Mouse (Mus musculus) heart, embryonic 12.5 days (tissue): ENCODE results near the gene Prim1. TPM values are rescaled to one million over a fixed set of nuclear protein-coding genes. Genes with fewer than 3 reads are reported as not detected.
"Not testable (repeated sequence)": the region's sequence is repeated elsewhere in the genome, so short reads cannot be mapped to it uniquely, and the experiment has no call there.

Experiments
- ATAC-seq: fragments of 200-750 bp; cut with Nextera tagmentation; 2 replicates; pipeline ENCODE4 v1.8.0; 2017; ENCODE audit warnings: moderate TSS enrichment, moderate library complexity; ENCODE audit not compliant: insufficient number of reproducible peaks, low FRiP score
- H3K27ac ChIP-seq: fragments of 300-500 bp; sonication (generic); 2 replicates; pipeline ENCODE4 v1.5.1; 2016; ENCODE audit warnings: mild to moderate bottlenecking, moderate library complexity; ENCODE audit not compliant: poor library complexity, severe bottlenecking
- H3K27me3 ChIP-seq: fragments of 300-500 bp; sonication (generic); replicated peaks from 2 replicates; pipeline ENCODE4 v1.6.1; 2016; ENCODE audit warnings: mild to moderate bottlenecking, moderate library complexity
- H3K36me3 ChIP-seq: fragments of 300-500 bp; sonication (generic); 2 replicates; pipeline ENCODE4 v1.6.1; 2016; ENCODE audit warnings: mild to moderate bottlenecking, moderate library complexity
- H3K4me1 ChIP-seq: fragments of 300-500 bp; sonication (generic); replicated peaks from 2 replicates; pipeline ENCODE4 v1.6.1; 2016; ENCODE audit warnings: mild to moderate bottlenecking
- H3K4me2 ChIP-seq: fragments of 300-500 bp; sonication (generic); 2 replicates; pipeline ENCODE4 v1.6.1; 2016; ENCODE audit warnings: mild to moderate bottlenecking, moderate library complexity
- H3K4me3 ChIP-seq: fragments of 300-500 bp; sonication (generic); 2 replicates; pipeline ENCODE4 v1.5.1; 2016; ENCODE audit warnings: mild to moderate bottlenecking
- H3K9ac ChIP-seq: fragments of 300-500 bp; sonication (generic); 2 replicates; pipeline ENCODE4 v1.6.1; 2016; ENCODE audit warnings: mild to moderate bottlenecking, moderate library complexity
- H3K9me3 ChIP-seq: fragments of 300-500 bp; sonication (generic); replicated peaks from 2 replicates; pipeline ENCODE4 v1.6.1; 2016; ENCODE audit warnings: mild to moderate bottlenecking, moderate library complexity
- WGBS: fragments of 180-500 bp; shearing (Covaris S2); methylation state at CpG from one replicate; pipeline ENCODE4 v1.1.7; 2016; 5-methylcytosine and 5-hydroxymethylcytosine counted together
- polyA plus RNA-seq: library from polyadenylated mRNA; unstranded; fragments of >200 nt; fragmentation: Nextera tagmentation; extraction: Ambion mirVana; gene quantifications from 2 replicates; pipeline ENCODE4 v1.2.1, GENCODE M21; 2016

The Prim1 gene
- polyA plus RNA-seq, 1 experiment from 2014 or later, result 50.6 TPM

DNA sequence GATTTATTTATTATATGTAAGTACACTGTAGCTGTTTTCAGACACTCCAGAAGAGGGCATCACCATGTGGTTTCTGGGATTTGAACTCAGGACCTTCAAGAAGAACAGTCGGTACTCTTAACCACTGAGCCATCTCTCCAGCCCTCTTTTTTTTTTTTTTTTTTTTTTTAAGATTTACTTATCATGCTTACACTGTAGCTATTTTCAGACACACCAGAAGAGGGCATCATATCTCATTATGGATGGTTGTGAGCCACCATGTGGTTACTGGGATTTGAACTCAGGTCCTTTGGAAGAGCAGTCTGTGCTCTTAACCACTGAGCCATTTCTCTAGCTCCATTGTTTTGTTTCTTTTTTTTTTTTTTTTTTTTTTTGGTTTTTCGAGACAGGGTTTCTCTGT is 37.2 kb downstream of the Prim1 start:
- H3K36me3 ChIP-seq, result peaks cover 43% of the 10 kb centered on the region
- 95% methylated on average over 1 of the region's 2 CpGs for WGBS
- ATAC-seq, H3K9ac ChIP-seq, H3K27me3 ChIP-seq, H3K4me1 ChIP-seq, H3K9me3 ChIP-seq, H3K27ac ChIP-seq, H3K4me2 ChIP-seq, H3K4me3 ChIP-seq: not testable (repeated sequence)

- 91% methylated on average over 8 of the region's 8 CpGs for WGBS
- H3K36me3 ChIP-seq, result peaks cover 35% of the 10 kb centered on the region
- H3K4me2 ChIP-seq, result no peak overlapping the region
- no peak overlapping the region for H3K27ac ChIP-seq
- no peaks in the 10 kb centered on the region for H3K9me3 ChIP-seq
- ATAC-seq, result no peak
- no peak overlapping the region for H3K4me3 ChIP-seq
- H3K4me1 ChIP-seq, result peaks cover 11% of the 10 kb centered on the region
- no peaks in the 10 kb centered on the region for H3K27me3 ChIP-seq
- H3K9ac ChIP-seq, result no peak overlapping the region
Observed at GRCm38 (mm10) chr10:128053001-128053400, 38.0 kb downstream of the Prim1 start.

GRCm38 (mm10) chr10:128058184-128058583 is 43.2 kb downstream of the Prim1 start:
- peak overlapping the region; percentile 95 for H3K4me3 ChIP-seq
- peaks cover 29% of the 10 kb centered on the region for H3K4me1 ChIP-seq
- peak overlapping the region; percentile 78 for H3K4me2 ChIP-seq
- ATAC-seq, result no peak
- H3K27me3 ChIP-seq, result no peaks in the 10 kb centered on the region
- H3K27ac ChIP-seq, result peak overlapping the region; percentile 99
- H3K36me3 ChIP-seq, result peaks cover 12% of the 10 kb centered on the region; the same call in 1 of the 2 replicates
- under 1% methylated on average over 18 of the region's 18 CpGs for WGBS
- no peaks in the 10 kb centered on the region for H3K9me3 ChIP-seq
- H3K9ac ChIP-seq, result peak overlapping the region; percentile 95

DNA sequence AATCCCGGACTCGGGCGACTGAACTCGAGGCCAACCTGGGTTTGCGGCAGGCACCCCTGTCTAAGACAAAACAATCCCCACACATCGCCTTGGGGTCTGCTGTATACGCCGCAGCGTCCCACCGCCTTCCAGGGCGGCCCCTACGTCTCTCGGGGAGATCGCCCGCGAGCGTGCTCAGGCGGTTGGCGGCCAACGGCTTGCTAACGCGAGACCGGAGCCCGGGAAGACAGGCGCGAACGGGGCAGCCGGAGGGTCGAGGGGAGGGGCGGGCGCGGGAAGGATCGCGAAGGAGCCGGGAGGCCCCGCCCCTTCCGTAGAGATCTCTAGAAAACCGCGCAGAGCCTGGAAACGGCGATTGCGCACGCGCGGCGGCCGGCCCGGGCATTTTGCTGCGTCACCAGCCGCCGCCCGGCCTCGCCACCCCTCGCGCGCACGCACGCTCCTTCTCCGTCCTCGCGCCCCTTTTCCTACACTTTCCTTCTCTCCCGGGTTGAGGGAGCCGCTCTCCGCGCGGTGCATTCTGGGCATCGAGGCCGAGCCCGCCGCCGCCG is 43.7 kb downstream of the Prim1 start, which contains the start of gene Ptges3:
Gene Ptges3 (plus strand): TSS at position 354 of the 551 bp plus-strand sequence.
- H3K27me3 ChIP-seq, result no peaks in the 10 kb centered on the region
- H3K27ac ChIP-seq, result peak within 1 kb of the TSS; percentile 99
- under 1% methylated on average over 66 of the region's 72 CpGs for WGBS
- H3K4me3 ChIP-seq, result peak within 1 kb of the TSS; percentile 95
- peaks cover 31% of the 10 kb centered on the region for H3K4me1 ChIP-seq
- H3K9ac ChIP-seq, result peak within 1 kb of the TSS; percentile 97
- peak; percentile 92 for ATAC-seq
- no peaks in the 10 kb centered on the region for H3K9me3 ChIP-seq
- peak within 1 kb of the TSS; percentile 78 for H3K4me2 ChIP-seq
- H3K36me3 ChIP-seq, result peaks cover 15% of the 10 kb centered on the region

DNA sequence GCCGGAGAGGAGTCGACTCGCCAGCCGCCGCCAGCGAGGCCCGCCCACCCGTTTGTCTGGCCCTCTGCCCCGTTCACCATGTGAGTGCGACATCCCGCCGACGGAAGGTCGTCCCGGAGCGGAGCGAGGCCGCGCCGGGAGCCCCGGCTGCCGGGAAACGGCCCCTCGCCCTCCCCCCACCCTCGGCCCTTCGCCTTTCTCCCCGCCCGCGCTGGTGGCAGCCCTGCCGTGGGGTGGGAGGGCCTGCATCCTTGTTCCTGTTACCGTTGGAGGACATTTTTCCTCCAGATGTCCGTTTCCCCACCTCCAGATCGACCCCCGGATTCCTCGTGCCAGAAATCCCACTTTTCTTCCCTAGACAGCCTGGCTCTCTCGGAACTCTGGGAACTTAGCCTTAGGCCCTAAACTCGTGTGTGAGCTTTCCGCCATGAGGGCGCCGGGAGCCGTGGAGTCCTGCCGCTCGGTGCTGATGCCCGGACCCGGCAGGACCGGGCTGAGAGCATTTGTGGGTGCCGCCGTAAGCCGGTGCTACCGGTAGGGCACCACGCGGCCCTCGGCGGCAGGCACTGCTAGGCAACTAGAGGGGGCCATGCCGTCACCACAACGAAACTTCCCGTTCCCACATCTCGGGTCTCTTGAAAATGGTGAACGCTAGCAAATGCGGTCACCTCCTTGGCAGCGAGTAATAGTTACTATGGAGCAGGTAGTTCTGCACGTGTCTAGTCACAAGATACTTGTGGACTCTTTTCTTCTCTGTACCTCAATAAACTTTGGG is 44.4 kb downstream of the Prim1 start:
- under 1% methylated on average over 62 of the region's 62 CpGs for WGBS
- ATAC-seq, result peak; percentile 75
- peaks cover 33% of the 10 kb centered on the region for H3K4me1 ChIP-seq

DNA sequence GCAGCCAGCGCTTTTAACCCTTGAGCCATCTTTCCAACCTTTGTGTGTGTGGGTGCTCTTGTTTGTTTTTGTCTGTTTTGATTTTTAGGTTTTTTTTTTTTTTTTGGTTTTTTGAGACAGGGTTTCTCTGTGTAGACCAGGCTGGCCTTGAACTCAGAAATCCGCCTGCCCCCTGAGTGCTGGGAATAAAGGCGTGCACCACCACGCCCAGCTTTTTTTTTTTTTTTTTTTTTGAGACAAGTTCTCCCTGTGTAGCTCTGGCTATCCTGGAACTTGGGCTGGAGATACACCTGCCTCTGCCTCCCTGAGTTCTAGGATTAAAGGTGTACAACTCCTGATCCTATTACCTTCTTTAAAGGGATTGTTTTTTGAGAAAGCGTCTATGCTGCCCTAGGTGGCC is 46.1 kb downstream of the Prim1 start:
- peak overlapping the region; percentile 95 for H3K4me3 ChIP-seq
- no peak for ATAC-seq
- H3K27me3 ChIP-seq, result no peaks in the 10 kb centered on the region
- no peaks in the 10 kb centered on the region for H3K9me3 ChIP-seq
- H3K36me3 ChIP-seq, result peaks cover 24% of the 10 kb centered on the region
- peak overlapping the region; percentile 97; the same call in 1 of the 2 replicates for H3K9ac ChIP-seq
- H3K4me1 ChIP-seq, result peaks cover 35% of the 10 kb centered on the region
- H3K4me2 ChIP-seq, result peak overlapping the region; percentile 78
- H3K27ac ChIP-seq, result no peak overlapping the region
- 73% methylated on average over 5 of the region's 5 CpGs for WGBS

More for the DNA sequence above, 44.4 kb downstream of the Prim1 start:
- Histone ChIP-seq H3K27me3 (no peaks in the 10 kb centered on the region), H3K9me3 (no peaks in the 10 kb centered on the region), H3K4me2 (peak overlapping the region; percentile 78), H3K36me3 (peaks cover 19% of the 10 kb centered on the region), H3K27ac (peak overlapping the region; percentile 99), H3K9ac (peak overlapping the region; percentile 97), H3K4me3 (peak overlapping the region; percentile 95)

DNA sequence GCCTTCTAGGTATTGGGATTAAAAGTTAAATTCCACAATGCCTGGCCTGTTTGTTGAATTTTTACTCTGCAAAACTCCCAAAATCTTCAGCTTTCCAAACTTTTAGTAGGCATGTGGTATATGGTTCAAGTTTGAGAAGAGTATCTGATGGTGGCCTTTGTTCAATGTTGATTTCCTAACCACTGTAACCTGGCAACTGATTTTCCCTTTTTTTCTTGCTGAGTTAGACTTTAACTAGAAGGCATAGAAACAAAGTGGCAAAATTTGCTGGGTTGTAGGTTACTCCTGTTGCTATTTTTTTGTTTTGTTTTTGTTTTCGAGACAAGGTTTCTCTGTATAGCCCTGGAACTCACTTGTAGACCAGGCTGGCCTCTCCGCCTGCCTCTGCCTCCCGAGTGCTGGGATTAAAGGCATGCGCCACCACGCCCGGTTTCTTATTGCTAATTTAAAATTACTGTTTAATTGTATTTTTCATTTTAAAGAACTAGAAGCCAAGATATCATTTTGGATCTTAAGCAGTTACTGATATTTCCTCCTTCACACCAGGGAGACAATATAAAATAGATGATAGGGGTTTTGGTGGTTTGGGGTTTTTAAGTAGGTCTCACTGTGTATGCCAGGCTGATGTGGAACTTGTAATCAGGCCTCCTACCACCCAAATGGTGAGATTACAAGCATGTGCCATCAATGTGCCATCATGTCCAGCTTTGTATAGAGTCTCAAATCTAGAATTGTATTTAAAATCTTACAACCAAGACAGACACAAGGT is 47.4 kb downstream of the Prim1 start:
- Histone ChIP-seq H3K9me3 (no peaks in the 10 kb centered on the region), H3K27ac (no peak overlapping the region), H3K27me3 (no peaks in the 10 kb centered on the region), H3K9ac (no peak overlapping the region), H3K4me3 (no peak overlapping the region), H3K36me3 (peaks cover 24% of the 10 kb centered on the region), H3K4me2 (no peak overlapping the region), H3K4me1 (peaks cover 34% of the 10 kb centered on the region)
- 89% methylated on average over 6 of the region's 6 CpGs for WGBS
- no peak for ATAC-seq

DNA sequence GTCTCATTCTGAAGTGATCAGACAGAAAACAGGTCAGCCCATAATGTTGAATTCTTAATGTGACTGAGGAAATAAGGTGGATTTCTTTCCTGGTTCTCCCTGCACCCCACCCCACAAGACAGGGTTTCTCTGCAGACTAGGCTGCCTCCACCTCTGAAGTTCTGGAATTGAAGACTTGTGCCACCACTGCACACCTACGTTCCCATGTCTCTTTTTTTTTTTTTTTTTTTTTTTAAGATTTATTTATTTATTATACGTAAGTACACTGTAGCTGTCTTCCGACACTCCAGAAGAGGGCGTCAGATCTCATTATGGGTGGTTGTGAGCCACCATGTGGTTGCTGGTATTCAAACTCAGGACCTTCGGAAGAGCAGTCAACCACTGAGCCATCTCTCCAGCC is 51.1 kb downstream of the Prim1 start:
- 86% methylated on average over 5 of the region's 5 CpGs for WGBS
- Histone ChIP-seq H3K4me2 (no peak overlapping the region), H3K4me1 (peaks cover 21% of the 10 kb centered on the region), H3K36me3 (peaks cover 47% of the 10 kb centered on the region), H3K9me3 (no peaks in the 10 kb centered on the region), H3K27me3 (no peaks in the 10 kb centered on the region), H3K27ac (no peak overlapping the region), H3K4me3 (no peak overlapping the region), H3K9ac (no peak overlapping the region)
- no peak for ATAC-seq

- H3K9me3 ChIP-seq, result no peaks in the 10 kb centered on the region
- peaks cover 8% of the 10 kb centered on the region; the same call in 1 of the 2 replicates for H3K4me1 ChIP-seq
- no peak overlapping the region for H3K4me3 ChIP-seq
- peak; percentile 81; the same call in 1 of the 2 replicates for ATAC-seq
- no peaks in the 10 kb centered on the region for H3K27me3 ChIP-seq
- 78% methylated on average over 4 of the region's 4 CpGs for WGBS
- H3K9ac ChIP-seq, result no peak overlapping the region
- 0 out of 2 replicates have a peak overlapping the region, but pooled peaks have one; percentile 54 for H3K27ac ChIP-seq
- H3K4me2 ChIP-seq, result no peak overlapping the region
- peaks cover 58% of the 10 kb centered on the region for H3K36me3 ChIP-seq
Observed at GRCm38 (mm10) chr10:128069201-128069600, 54.2 kb downstream of the Prim1 start.

GRCm38 (mm10) chr10:128070432-128070831 is 55.5 kb downstream of the Prim1 start:
- H3K27ac ChIP-seq, ATAC-seq, H3K9ac ChIP-seq, H3K4me1 ChIP-seq, H3K9me3 ChIP-seq, H3K4me3 ChIP-seq, H3K27me3 ChIP-seq, H3K4me2 ChIP-seq: not testable (repeated sequence)
- peaks cover 59% of the 10 kb centered on the region for H3K36me3 ChIP-seq
- WGBS, result 95% methylated on average over 2 of the region's 2 CpGs

DNA sequence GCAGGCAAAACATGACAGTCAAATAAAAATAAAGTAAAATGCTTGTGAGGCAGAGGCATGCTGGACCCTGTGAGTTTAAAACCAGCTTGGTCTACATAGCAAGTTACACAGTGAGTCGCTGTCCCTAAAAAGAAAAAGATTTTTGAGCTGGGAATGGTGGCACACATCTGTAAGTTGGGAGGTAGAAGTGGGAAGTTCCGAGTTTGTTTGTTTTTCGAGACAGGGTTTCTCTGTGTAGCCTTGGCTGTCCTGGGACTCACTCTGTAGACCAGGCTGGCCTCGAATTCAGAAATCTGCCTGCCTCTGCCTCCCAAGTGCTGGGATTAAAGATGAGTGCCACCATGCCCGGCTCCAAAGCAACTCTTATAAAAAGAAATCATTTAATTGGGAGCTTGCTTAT is 63.3 kb downstream of the Prim1 start:
- not testable (repeated sequence) for H3K4me3 ChIP-seq, H3K9ac ChIP-seq, H3K4me1 ChIP-seq, H3K4me2 ChIP-seq, H3K27me3 ChIP-seq, ATAC-seq, H3K27ac ChIP-seq, H3K9me3 ChIP-seq
- H3K36me3 ChIP-seq, result peaks cover 29% of the 10 kb centered on the region
- 76% methylated on average over 5 of the region's 5 CpGs for WGBS
